Mouse (Mus musculus) lung, adult 2 months (tissue): ENCODE data around the gene Dusp1. TPM values are rescaled to one million over a fixed set of nuclear protein-coding genes. Genes with fewer than 3 reads are reported as not detected.
A peak's percentile ranks its signal among the peaks of the same experiment; 100 is the strongest.

ENCODE experiments used
- DNase-seq: peaks from one replicate; pipeline ENCODE4 v3.0.0; 2022
- H3K4me1 ChIP-seq: fragments of 200-500 bp; 2 replicates; pipeline ENCODE4 v1.6.1; 2011; ENCODE audit warnings: low read length; ENCODE audit not compliant: control insufficient read depth, insufficient read depth
- H3K4me3 ChIP-seq: fragments of 200-500 bp; replicated peaks from 2 replicates; pipeline ENCODE3; 2011; ENCODE audit warnings: low read depth, mild to moderate bottlenecking, control low read depth, low read length; ENCODE audit errors: extremely low read depth
- CTCF ChIP-seq: fragments of 200-500 bp; IDR thresholded peaks from 2 replicates; pipeline ENCODE4 v1.5.1; 2011; ENCODE audit warnings: mild to moderate bottlenecking, low read length, control low read depth; ENCODE audit not compliant: insufficient read depth
- POLR2A ChIP-seq: fragments of 200-500 bp; IDR thresholded peaks from 2 replicates; pipeline ENCODE4 v1.6.1; 2011; ENCODE audit warnings: low read depth, mild to moderate bottlenecking, control low read depth, low read length, borderline replicate concordance; ENCODE audit errors: extremely low read depth
- WGBS: fragments of 180-500 bp; shearing (Covaris S2); methylation state at CpG from one replicate; pipeline ENCODE4 v1.1.7; 2018; 5-methylcytosine and 5-hydroxymethylcytosine counted together
- polyA plus RNA-seq: library from polyadenylated mRNA; depleted of rRNA; stranded (reverse); fragments of >200 nt; gene quantifications from 2 replicates; pipeline ENCODE4 v1.2.3, GENCODE M21; 2012; rRNA removed

Gene Dusp1
- polyA plus RNA-seq, 1 experiment: 233 TPM

- 18% methylated on average over 12 of the region's 12 CpGs for WGBS
- no peak overlapping the region for H3K4me3 ChIP-seq
These were observed 99.2 kb downstream of the Dusp1 start for GRCm38 (mm10) chr17:26462634-26463170.

GRCm38 (mm10) chr17:26458049-26458448 lies 103.9 kb downstream of the Dusp1 start:
- DNase-seq: no peak
- no peak for TF ChIP-seq POLR2A
- no peak for TF ChIP-seq CTCF
- 68% methylated on average over 7 of the region's 7 CpGs for WGBS

More at GRCm38 (mm10) chr17:26462634-26463170, 99.2 kb downstream of the Dusp1 start:
- DNase-seq: peak; percentile 80
- peak; percentile 96 for TF ChIP-seq CTCF
- TF ChIP-seq POLR2A: no peak
- H3K4me1 ChIP-seq: peaks cover 11% of the 10 kb centered on the region

GRCm38 (mm10) chr17:26457506-26457905 lies 104.4 kb downstream of the Dusp1 start:
- TF ChIP-seq CTCF: no peak
- DNase-seq: no peak
- H3K4me3 ChIP-seq: no peak overlapping the region
- H3K4me1 ChIP-seq: peaks cover under 1% of the 10 kb centered on the region; the same call in 1 of the 2 replicates

More at GRCm38 (mm10) chr17:26458049-26458448, 103.9 kb downstream of the Dusp1 start:
- Histone ChIP-seq H3K4me3 (no peak overlapping the region), H3K4me1 (no peaks in the 10 kb centered on the region)

Other genes starting within 250 kb of the Dusp1 start
- 14.5 and 38.8 TPM in 2 replicates for gene Neurl1b, start 147.3 kb downstream of the Dusp1 start, polyA plus RNA-seq
- gene Ergic1, start 639 bp downstream of the Dusp1 start, polyA plus RNA-seq: 86.3 and 93.3 TPM in 2 replicates
- 194 and 219 TPM in 2 replicates for gene Atp6v0e, start 101.1 kb upstream of the Dusp1 start, polyA plus RNA-seq
- 5.7 and 10.5 TPM in 2 replicates for gene Crebrf, start 153.5 kb upstream of the Dusp1 start, polyA plus RNA-seq
- gene Bnip1, start 218.9 kb upstream of the Dusp1 start, polyA plus RNA-seq: 12.3 and 17.1 TPM in 2 replicates